Mouse (Mus musculus): Measurements from ENCODE around the gene Mstn. TPM values are rescaled to one million over a fixed set of nuclear protein-coding genes. Genes with fewer than 3 reads are reported as not detected.

The Mstn gene
- total RNA-seq, 1 experiment from 2014 or later: not detected

- ATAC-seq (replicated peaks in 1 of 2; ENCODE audit: insufficient read depth in 1 of 2, low FRiP score in 2 of 2, low TSS enrichment in 1 of 2, low read depth in 1 of 2, poor library complexity in 2 of 2, severe bottlenecking in 2 of 2): no peak
These were observed 18.4 kb downstream of the Mstn start for GRCm38 (mm10) chr1:53079876-53080275.

- ATAC-seq (replicated peaks in 1 of 2; ENCODE audit: insufficient read depth in 1 of 2, low FRiP score in 2 of 2, low TSS enrichment in 1 of 2, low read depth in 1 of 2, poor library complexity in 2 of 2, severe bottlenecking in 2 of 2): no peak
These were observed 19.2 kb downstream of the Mstn start for GRCm38 (mm10) chr1:53080603-53081002.

GRCm38 (mm10) chr1:53085256-53085655 is 23.8 kb downstream of the Mstn start:
- ATAC-seq (replicated peaks in 1 of 2; ENCODE audit: insufficient read depth in 1 of 2, low FRiP score in 2 of 2, low TSS enrichment in 1 of 2, low read depth in 1 of 2, poor library complexity in 2 of 2, severe bottlenecking in 2 of 2): no peak

GRCm38 (mm10) chr1:53085991-53086390 is 24.6 kb downstream of the Mstn start:
- ATAC-seq (replicated peaks in 1 of 2; ENCODE audit: insufficient read depth in 1 of 2, low FRiP score in 2 of 2, low TSS enrichment in 1 of 2, low read depth in 1 of 2, poor library complexity in 2 of 2, severe bottlenecking in 2 of 2): no peak

- ATAC-seq (replicated peaks in 1 of 2; ENCODE audit: insufficient read depth in 1 of 2, low FRiP score in 2 of 2, low TSS enrichment in 1 of 2, low read depth in 1 of 2, poor library complexity in 2 of 2, severe bottlenecking in 2 of 2): no peak
These were observed 31.7 kb downstream of the Mstn start for GRCm38 (mm10) chr1:53093180-53093579.

GRCm38 (mm10) chr1:53110561-53110960 is 49.1 kb downstream of the Mstn start:
- ATAC-seq (replicated peaks in 1 of 2; ENCODE audit: insufficient read depth in 1 of 2, low FRiP score in 2 of 2, low TSS enrichment in 1 of 2, low read depth in 1 of 2, poor library complexity in 2 of 2, severe bottlenecking in 2 of 2): no peak

Other genes with a start within 250 kb of the Mstn start
- 26.5 and 31.8 TPM in 2 replicates for gene Inpp1, start 244.0 kb upstream of the Mstn start, total RNA-seq (2017)
- gene Hibch, start 216.7 kb upstream of the Mstn start, total RNA-seq (2017): 69.9 and 187 TPM in 2 replicates
- 0.88 TPM in 1 of 2 replicates, not detected in the other for gene 1700019D03Rik, start 41.5 kb upstream of the Mstn start, total RNA-seq (2017)
- not detected in 2 replicates for gene 1700019A02Rik, start 126.0 kb downstream of the Mstn start, total RNA-seq (2017)
- gene Pms1, start 235.4 kb downstream of the Mstn start, total RNA-seq (2017): 13.5 and 18.5 TPM in 2 replicates
- gene Ormdl1, start 235.5 kb downstream of the Mstn start, total RNA-seq (2017): 42.8 and 43.3 TPM in 2 replicates
- not detected in 2 replicates for gene Gm28778, start 235.5 kb downstream of the Mstn start, total RNA-seq (2017)